Mouse (Mus musculus) lung, postnatal 25 days (tissue): ENCODE measurements at regions not wholly inside any gene's neighbourhood (a gene's known extent, or its start where the extent isn't known, plus 50 kb on each side); places are given as distances from the start of the nearest gene placed in this dataset.
"Not testable (repeated sequence)": the region's sequence is repeated elsewhere in the genome, so short reads cannot be mapped to it uniquely, and the experiment has no call there.

Experiments used
- DNase-seq: peaks from one replicate; pipeline ENCODE4 v3.0.0; 2022; ENCODE audit warnings: low spot score

DNA sequence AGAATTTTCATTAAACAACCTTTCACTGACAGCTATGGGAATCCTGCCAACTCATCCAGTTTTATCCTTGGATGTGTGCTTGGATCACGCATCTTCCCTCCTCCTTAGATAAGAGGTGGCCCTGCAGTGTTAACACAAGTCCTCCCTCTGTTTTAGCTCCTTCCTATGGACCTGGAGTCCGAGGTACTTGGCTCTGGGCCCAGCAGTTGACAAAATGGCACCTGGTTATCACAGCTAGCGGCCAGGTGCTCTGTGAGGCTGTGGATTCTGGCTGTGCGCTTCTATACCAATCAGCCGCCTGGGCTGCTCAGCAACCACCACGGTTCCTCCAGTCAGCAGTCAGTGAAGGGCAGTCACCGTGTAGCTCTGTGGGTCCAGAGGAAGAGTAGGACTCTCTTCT lies 157.4 kb downstream of the Prdm2 start:
- DNase-seq, result no peak

DNA sequence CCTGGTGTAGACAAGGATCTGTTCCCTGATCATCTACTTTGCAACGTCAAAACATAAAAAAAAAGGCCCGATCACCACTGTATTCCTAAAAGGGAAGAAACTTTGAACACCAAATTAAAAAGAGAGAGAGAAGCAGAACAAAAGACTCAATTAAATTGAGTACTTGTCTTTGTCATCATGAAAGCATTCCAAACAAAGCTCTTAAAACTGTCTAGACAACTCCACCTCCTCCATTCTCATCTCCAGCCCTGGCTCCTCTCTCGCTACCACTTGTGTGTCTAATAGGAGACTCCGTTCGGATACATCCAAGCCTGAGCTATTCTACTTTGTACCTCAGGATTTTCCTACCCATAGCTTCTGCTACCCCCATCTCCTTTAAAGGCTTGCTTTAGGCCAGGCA lies 159.8 kb downstream of the Prdm2 start:
- no peak for DNase-seq

DNA sequence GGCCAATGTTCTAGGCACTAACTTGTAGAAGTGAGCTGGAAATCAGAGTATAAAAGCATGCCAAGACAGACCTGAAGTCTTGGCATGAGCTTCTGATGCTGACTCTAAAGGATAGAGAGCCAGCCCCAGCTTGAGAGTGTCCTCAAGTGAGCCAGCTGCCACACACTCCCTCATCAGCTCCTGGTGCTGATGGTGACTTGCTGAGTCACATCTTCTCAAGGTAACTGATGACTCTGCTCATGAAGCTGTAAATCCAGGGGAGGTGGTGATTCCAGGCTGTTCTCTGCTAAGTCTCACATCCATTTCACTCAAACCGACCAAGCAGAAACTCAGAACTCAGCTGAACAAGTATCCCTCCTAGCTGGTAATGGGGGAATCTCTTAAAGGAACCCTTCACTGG lies 161.6 kb downstream of the Prdm2 start:
- DNase-seq, result no peak

DNA sequence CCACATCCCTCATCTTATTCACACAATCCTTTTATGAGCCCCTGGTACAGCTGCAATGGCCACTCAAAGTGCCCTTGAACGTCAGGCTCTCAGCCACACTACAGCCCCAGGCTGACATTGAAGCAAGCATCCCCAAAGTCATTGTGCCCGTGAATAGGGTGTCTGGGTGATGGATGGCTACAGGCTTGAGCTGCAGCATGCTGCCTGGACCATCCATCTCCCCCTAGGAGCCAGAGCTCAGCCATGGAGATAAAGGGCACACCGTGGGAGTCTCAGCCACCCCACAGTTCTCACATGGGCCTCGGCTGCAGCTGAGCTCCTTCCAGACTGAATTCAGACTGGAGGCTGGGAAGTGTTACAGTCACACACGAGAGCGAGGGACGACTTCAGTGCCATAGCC lies 167.6 kb downstream of the Prdm2 start:
- no peak for DNase-seq

DNA sequence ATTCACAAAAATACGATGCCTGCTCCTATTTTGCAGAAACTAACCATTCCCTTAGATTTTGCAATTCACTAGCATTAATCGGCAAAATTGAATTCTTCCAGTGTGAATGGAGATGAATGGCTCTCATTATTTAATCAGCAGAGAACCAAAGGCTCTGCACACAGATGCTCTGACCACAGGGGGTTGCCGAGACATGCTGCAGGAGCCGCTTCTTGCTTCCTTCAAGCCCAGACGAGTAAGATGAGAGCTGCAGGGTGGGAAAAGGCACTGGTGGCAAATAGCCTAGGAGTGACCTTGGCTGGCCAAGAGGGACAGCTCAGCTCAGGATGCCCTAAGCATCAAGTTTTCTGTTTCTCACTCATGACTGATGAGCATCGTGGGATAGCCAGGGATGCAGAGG lies 170.0 kb downstream of the Prdm2 start:
- no peak for DNase-seq

DNA sequence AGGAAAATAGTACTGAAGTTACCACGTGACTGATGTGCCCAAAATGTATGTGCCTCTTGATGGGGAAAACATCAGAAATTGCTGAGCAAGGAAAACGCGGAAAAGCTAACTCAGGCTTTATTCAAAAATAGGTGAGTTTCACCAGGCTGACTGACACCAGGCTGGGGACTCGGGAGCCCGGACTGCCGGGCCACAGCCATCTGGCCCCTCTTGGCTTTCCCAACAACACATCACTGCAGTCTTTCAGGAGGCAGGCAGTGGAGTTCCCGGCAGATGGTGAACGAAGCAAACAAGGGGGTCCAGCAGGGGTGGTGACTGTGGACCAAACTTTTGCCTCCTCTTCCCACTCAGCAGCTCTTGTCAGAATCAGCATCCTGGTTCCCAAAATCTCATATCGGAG lies 174.2 kb downstream of the Prdm2 start:
- no peak for DNase-seq

DNA sequence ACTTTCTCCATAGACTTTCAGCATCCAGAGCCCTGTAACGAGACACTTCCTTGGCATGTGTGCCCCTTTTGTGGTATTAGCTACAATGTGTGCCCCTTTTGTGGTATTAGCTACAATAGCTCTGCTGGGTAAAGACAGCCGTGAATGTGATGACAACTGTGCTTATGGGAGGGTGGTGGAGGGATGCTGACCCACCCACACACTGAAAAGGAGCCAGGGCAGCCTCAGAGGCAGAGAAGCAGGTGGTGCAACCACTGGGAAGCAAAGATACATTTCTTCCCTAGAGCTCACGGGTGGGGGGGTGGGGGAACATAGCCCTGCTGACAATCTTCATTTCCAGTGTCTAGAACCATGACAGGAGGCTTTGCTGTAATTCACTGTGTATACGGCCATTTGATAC lies 176.1 kb downstream of the Prdm2 start:
- no peak for DNase-seq

DNA sequence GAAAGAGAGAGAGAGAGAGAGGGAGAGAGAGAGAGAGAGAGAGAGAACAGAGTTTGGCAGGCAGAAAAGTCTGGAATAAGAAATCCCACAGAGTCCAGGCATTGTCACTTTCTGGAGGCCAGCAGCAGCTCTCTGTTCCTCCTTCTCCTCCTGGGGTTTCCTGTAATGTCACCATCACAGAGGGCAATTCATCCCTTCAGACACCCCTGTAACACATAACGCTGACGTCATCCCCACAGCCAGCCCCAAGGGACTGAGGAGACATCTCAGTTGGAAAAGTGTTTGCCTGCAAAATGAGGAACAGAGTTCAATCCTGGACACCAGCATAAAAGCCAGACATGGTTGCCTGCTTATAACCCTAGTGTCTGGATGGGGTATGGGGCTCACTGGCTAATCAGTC lies 177.7 kb downstream of the Prdm2 start:
- not testable (repeated sequence) for DNase-seq

DNA sequence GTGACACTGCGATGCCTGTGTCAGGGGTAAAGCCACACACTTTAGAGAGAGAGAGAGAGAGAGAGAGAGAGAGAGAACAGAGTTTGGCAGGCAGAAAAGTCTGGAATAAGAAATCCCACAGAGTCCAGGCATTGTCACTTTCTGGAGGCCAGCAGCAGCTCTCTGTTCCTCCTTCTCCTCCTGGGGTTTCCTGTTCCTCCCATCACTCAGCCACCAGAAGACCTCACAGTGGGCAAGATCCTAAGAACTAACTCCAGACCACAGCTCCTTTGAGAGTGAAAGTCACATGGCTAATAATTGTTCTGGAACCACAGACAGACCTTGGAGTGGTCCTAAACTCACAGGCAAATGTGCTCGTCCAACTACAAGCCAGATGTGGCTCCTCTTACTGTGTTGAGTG lies 178.5 kb downstream of the Prdm2 start:
- not testable (repeated sequence) for DNase-seq

DNA sequence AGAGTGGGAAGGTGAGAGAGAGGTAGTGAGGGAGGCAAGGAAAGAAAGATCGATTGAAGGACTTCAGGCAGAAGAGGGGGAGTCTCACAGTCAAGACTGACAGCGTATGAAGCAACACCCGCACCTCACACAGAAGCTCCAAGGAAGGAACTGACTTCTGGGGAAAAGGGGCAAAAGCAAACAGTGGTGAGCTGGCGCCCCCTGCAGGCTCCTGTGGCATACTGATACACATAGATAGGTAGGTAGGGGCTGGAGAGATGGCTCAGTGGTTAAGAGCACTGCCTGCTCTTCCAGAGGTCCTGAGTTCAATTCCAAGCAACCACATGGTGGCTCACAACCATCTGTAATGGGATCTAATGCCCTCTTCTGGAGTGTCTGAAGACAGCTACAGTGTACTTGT lies 183.0 kb downstream of the Prdm2 start:
- DNase-seq, result not testable (repeated sequence)

DNA sequence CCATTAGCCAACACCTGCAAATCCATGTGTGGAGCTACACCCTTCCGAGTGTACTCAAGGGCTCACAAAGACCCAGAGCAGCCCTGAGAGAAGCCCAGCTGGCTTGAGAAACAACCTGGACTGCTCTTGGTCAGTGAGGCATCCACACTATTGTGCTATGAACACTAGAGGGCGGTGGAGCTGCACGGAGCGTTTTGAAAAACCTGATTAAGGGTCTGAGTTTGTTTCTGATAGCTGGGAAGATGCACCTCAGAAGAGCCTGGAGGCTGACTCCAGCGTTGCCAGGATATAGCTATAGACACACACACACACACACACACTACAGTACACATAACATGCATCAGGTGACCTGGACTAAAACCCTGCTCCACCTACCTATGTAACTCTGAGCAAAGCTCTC lies 185.5 kb downstream of the Prdm2 start:
- peak; percentile 48 for DNase-seq

DNA sequence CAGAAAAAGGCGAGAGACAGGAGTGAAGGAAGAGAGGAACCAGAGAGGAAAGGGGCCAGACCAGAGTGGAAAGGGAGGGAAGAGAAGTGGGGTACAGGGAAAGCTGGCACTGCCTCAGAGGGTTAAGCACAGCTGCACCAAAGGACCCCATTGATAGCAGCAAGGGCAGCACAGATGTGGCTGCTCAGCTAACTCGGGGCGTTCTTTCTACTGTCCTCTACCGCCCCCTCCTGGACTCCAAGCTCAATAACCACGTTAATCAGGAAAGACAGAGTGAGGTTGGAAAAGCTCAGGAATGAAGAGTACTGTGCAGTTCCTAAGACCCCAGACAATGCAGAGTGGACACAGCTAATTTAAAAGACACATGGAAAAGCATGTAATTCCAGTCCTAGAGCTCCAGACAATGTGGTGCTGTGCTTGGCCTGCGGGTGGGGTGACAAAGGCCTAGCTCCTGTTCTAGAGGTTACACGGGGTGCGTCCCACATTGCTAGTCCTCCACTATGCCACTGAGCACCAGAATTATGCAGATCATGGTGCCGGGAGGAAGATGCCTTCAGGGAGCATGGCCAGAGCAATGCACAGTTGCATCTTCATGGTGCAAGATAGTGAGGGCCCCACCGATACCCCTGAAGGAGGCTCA lies 191.4 kb downstream of the Prdm2 start:
- DNase-seq, result peak; percentile 31

DNA sequence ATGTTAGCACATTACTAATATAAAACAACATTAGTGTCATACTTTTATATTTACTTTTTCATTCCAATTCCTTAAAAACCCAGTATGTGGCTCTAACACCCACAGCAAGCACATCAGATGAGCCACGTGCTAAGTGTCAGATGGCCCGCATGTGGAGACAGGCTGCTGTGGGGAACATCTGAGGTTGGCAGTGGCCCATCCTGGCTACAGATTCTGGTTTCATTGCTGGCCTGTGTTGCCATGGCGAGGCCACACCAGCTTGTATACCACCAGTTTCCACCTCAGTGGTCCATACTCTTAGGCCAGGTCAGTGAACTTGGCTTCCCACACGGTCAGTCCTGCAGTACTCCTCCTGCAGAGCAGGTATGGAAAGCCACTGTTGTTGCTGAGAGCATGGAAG lies 192.1 kb downstream of the Prdm2 start:
- DNase-seq, result no peak

DNA sequence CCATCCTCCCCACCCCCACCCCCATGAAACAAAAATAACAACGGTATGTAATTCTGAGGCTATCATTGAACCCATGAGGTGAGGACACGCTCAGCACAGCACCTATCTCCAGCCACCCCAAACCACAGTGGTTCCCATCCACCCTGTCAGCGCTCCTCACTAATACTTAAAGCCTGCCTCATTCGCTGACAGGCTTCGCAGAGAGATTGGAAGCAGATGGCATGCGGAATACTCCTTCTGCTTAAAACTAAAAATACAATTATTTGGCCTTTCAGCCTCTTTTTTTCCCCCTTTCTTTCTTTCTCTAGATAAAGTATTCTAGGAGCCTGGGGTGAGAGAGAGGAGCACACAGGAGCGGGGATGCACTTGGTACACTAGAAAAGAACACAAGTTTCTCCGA lies 199.9 kb downstream of the Prdm2 start:
- no peak for DNase-seq

DNA sequence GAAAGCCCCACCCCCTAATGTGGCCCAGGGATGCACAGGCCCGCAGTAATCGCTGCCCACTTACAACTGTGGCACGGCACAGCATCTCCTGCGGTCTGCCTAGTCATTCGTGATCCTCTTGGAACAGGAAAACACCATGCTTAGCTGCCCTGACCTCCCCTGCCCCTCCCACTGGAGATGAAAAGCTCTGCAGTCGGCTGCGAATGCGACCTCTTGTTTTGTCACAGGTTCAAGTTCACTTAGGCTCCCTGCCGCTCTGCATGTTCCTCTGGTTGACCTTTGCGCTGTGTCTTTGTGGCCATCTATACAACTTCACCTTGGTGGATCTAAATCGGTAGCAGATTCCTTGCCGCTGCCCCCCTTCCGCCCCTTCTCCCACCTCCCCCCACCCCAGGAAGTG lies 210.8 kb downstream of the Prdm2 start:
- no peak for DNase-seq

DNA sequence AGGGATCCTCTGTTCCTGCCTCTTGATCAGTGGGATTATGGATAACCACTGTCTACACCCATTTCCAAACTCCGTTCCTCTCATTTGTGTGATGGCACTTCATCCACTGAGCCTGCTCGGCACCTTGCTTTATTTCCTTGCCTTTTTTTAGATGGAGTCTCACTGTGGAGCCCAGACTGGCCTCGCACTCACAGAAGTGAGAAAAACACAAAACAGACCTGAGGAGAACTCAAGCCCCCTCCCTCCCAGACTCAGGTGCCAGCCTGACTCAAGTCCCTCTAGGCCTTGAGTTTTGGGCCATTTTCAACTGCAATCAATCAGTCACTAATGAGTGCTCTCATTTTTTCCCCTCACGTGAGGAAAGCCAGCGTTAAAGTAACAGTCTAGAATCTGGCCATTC lies 211.3 kb downstream of the Prdm2 start:
- DNase-seq, result no peak

DNA sequence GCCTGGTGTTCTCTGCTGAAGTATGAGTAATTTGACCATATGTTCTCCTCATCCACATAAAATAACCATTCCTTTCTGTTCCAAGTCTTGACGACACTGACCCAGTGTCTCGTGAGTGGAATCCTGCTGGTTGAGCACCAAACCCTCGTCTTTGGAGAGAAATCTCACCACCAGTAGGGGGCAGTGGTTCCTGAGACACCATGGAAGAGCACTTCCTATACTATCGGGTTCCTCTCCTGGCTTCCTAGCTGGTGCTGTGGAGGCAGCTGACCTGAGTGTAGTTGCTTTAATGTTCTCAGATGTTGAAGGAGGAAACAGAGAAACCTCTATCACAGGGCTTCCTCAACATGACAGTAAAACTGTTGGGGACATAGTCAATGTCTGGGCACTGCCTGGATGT lies 216.4 kb downstream of the Prdm2 start:
- no peak for DNase-seq

DNA sequence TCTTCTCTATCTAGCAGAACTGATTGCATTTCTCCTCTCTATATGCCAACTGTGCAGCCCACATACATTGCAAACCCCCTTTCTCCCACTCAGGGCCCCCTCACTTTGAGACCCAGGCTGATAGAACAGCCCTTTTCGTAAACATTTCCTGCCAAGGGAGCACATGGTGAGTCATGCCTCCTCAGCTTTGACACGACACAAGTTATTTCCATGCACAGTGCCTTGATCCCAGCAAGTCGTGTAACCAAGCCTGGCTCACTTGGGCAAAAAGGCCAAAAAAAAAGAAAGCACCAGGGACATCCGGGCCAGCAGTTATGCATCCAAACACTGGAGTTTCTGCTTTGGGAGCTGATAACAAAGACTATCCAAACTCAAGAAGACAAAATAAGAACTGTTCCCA lies 221.4 kb downstream of the Prdm2 start:
- DNase-seq, result no peak

DNA sequence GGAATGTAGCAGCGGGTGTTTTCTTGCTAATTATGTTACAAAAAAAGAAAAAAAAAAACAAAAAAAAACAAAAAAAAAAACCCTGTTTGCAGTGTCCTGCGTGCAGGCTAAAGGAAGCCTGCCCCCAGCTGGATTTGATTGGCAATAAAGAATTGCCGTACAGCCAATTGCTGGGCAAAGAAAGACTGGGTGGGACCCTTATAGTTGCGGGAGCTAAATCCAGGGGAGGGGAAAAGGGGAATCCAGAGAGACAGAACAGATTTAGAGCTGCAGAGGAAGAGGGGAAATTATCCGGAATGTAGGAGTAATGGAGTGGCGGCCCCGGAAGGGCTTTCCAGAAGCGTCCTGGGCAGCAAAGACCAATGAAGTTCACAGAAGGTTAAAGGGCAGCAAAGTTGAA lies 223.6 kb downstream of the Prdm2 start:
- no peak for DNase-seq

DNA sequence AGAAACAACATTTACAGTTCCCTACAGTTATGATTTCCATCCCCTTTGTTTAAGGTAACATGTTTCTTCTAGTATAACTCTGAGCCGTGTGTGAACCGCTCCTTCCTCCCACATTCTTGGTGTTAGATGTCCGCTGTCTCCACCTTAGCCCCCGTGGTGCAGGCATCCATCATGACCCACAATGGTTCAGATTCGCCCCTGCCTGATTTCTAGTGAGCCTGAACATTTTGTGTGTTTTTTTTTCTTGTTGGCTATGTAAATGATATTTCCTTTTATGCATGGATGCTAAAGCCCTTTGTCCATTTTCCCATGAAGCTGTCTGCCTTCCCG lies 229.5 kb downstream of the Prdm2 start:
- no peak for DNase-seq

DNA sequence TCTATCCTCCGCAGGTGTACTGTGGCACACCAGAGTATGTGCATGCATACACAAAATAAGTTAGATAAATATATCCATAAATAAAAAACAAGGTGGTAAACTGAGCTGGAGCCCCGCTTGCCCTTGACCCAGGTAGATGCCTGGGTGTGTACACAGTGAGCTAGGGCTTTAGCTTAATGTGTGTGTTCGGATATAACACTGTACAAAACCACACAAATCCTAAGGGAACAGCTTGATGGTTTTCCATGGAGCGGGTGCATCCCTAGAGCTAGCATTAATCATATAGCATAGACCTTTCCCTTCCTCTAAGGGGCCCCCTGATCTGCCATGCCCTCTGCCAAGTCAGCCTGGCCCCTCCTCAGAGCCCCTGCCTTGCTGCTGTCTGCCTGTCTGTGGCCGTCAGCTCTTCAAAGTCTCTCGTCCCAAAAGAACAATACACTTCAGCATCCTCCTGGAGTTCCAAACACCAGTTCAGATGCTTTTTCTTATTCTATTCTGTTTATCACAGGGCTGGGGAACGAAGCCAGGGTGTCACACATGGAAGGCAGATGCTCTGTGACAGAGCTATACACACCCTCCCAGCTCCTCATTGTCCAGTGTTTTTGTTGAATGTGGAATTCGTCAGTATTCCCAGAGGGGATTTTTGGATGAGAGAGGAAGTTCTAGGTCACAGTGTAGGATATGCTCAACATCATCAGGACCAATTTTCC lies 230.1 kb downstream of the Prdm2 start:
- DNase-seq, result no peak

DNA sequence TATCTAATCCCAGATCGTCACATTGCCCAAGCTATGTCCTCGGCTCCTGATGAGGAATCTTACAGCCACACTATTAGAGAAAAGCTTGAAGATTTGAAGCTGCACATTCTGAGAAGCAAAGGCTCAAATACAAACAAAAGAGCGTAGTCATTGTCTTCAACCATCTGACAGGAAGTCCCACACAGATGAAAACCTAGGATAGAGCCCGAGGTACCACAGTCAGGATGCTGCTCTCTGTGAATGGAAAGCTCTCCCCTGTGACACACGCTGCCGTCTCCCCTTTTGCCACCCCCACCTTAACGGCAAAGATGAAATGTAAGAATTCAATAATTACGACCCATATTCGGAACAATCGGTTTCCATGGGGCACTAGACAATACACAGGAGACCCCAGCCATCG lies 237.2 kb downstream of the Prdm2 start:
- no peak for DNase-seq

DNA sequence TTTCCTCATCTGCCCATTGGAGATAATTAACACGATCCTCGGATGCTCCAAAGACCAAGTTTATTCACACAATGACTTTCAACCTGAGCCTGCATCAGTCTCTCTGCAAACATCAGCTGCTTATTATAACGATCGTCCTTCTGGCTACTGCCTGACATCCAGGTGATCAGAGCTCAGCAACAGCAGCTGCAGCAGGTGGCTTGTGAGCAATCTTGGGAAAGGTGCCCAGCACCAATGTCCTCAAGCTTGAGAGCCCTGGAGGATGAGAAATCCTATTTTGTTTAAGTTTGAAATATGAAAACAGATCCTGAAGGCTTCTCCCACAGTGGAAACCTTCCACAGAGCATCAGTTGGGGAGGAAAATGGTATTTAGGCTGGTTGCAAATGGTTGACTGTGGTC lies 242.8 kb downstream of the Prdm2 start:
- DNase-seq, result no peak

DNA sequence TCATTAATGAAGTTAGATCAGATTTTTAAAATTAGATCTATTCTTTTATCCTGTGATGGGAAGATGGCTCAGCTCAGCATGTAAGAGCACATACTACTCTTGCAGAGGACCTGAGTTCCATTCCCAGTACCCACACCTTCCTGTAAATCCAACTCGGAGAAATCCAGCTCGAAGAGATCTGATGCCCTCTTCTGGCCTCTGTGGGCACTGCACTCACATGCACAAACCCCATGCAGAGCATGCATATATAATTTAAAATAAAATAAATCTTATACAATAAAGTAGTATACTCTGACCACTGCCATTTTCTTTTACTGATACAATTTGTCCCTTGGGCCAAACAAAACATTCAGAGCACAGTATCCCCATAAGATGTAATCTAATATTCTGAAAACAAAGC lies 245.2 kb downstream of the Prdm2 start:
- no peak for DNase-seq
